Mouse (Mus musculus) MEL (cell line): ENCODE measurements around the gene Plxna4. TPM values are rescaled to one million over a fixed set of nuclear protein-coding genes. Genes with fewer than 3 reads are reported as not detected.

Source experiments
- DNase-seq: peaks from one replicate; pipeline ENCODE4 v3.0.0; 2011; ENCODE audit warnings: low read depth, low spot score
- H3K27ac ChIP-seq: 2 replicates; pipeline ENCODE4 v1.5.1; 2012; ENCODE audit warnings: low read depth, mild to moderate bottlenecking, control low read depth, low read length, moderate library complexity; ENCODE audit not compliant: control insufficient read depth
- H3K27me3 ChIP-seq, 2 experiments: fragments of 150-350 bp in 1 of 2; sonication (generic) in 1 of 2; 2 replicates each; pipeline ENCODE4 v1.6.1; 2012; ENCODE audit warnings: low read length in 2 of 2, mild to moderate bottlenecking in 2 of 2, improper control_type of control experiment in 1 of 2, moderate library complexity in 1 of 2; ENCODE audit not compliant: insufficient read depth in 2 of 2, control insufficient read depth in 1 of 2
- H3K36me3 ChIP-seq, 2 experiments: 2 replicates each; pipeline ENCODE4 v1.6.1; 2012 to 2014; ENCODE audit warnings: low read length in 2 of 2, improper control_type of control experiment in 1 of 2, inconsistent platforms in 1 of 2, mild to moderate bottlenecking in 1 of 2; ENCODE audit not compliant: insufficient read depth in 2 of 2, control insufficient read depth in 1 of 2
- H3K4me1 ChIP-seq, 2 experiments: fragments of 150-350 bp in 1 of 2; sonication (generic) in 1 of 2; 2 replicates each; pipeline ENCODE4 v1.6.1; 2012; ENCODE audit warnings: low read length in 2 of 2, improper control_type of control experiment in 1 of 2, mild to moderate bottlenecking in 1 of 2; ENCODE audit not compliant: insufficient read depth in 2 of 2, control insufficient read depth in 1 of 2
- H3K4me3 ChIP-seq, 2 experiments: fragments of 150-350 bp in 1 of 2; sonication (generic) in 1 of 2; 2 replicates each; pipeline ENCODE4 v1.5.1; 2012; ENCODE audit warnings: low read depth in 2 of 2, low read length in 2 of 2, mild to moderate bottlenecking in 2 of 2, moderate library complexity in 2 of 2, control low read depth in 1 of 2, improper control_type of control experiment in 1 of 2; ENCODE audit not compliant: control insufficient read depth in 1 of 2, insufficient read depth in 1 of 2
- H3K79me2 ChIP-seq: 2 replicates; pipeline ENCODE4 v1.6.1; 2012; ENCODE audit warnings: mild to moderate bottlenecking, low read length, moderate library complexity; ENCODE audit not compliant: control insufficient read depth, poor library complexity, insufficient read depth
- H3K9ac ChIP-seq: 2 replicates; pipeline ENCODE4 v1.6.1; 2012; ENCODE audit warnings: low read depth, mild to moderate bottlenecking, control low read depth, low read length, moderate library complexity; ENCODE audit not compliant: control insufficient read depth, poor library complexity, severe bottlenecking
- H3K9me3 ChIP-seq: fragments of 150-350 bp; sonication (generic); replicated peaks from 2 replicates; pipeline ENCODE4 v1.6.1; 2012; ENCODE audit warnings: mild to moderate bottlenecking, low read length, improper control_type of control experiment, moderate library complexity; ENCODE audit not compliant: insufficient read depth
- BHLHE40 ChIP-seq: IDR thresholded peaks from 2 replicates; pipeline ENCODE4 v1.6.1; 2012; ENCODE audit warnings: low read depth, mild to moderate bottlenecking, inconsistent platforms, low read length, improper control_type of control experiment, borderline replicate concordance
- CHD1 ChIP-seq: IDR thresholded peaks from 2 replicates; pipeline ENCODE4 v1.6.1; 2012; ENCODE audit warnings: low read depth, mild to moderate bottlenecking, inconsistent platforms, low read length, improper control_type of control experiment
- CTCF ChIP-seq, 3 experiments: IDR thresholded peaks in 2 of 3; conservative IDR thresholded peaks in 1 of 3; 2 replicates each; pipeline ENCODE4 v1.5.1; 2011 to 2012; ENCODE audit warnings: low read length in 3 of 3, low read depth in 2 of 3, mild to moderate bottlenecking in 2 of 3, improper control_type of control experiment in 1 of 3, inconsistent platforms in 1 of 3, mixed read lengths in 1 of 3, moderate library complexity in 1 of 3; ENCODE audit not compliant: control insufficient read depth in 1 of 3, insufficient read depth in 1 of 3, poor library complexity in 1 of 3, severe bottlenecking in 1 of 3
- ELF1 ChIP-seq: IDR thresholded peaks from 2 replicates; pipeline ENCODE4 v1.6.1; 2014; ENCODE audit warnings: low read depth, mild to moderate bottlenecking, inconsistent platforms, low read length, improper control_type of control experiment, moderate library complexity
- EP300 ChIP-seq, 2 experiments: IDR thresholded peaks; 2 replicates each; pipeline ENCODE4 v1.6.1; 2011; ENCODE audit warnings: improper control_type of control experiment in 2 of 2, low read length in 2 of 2, low read depth in 1 of 2, mild to moderate bottlenecking in 1 of 2
- GATA1 ChIP-seq: IDR thresholded peaks from 2 replicates; pipeline ENCODE4 v1.6.1; 2011; ENCODE audit warnings: low read depth, low read length, improper control_type of control experiment
- JUND ChIP-seq: IDR thresholded peaks from 2 replicates; pipeline ENCODE4 v1.6.1; 2011; ENCODE audit warnings: low read depth, mild to moderate bottlenecking, improper control_type of control experiment, low read length
- MAZ ChIP-seq: IDR thresholded peaks from 2 replicates; pipeline ENCODE4 v1.6.1; 2012; ENCODE audit warnings: low read depth, mild to moderate bottlenecking, inconsistent platforms, low read length, improper control_type of control experiment
- MXI1 ChIP-seq: IDR thresholded peaks from 2 replicates; pipeline ENCODE4 v1.6.1; 2011; ENCODE audit warnings: mild to moderate bottlenecking, low read depth, low read length, improper control_type of control experiment
- MYC ChIP-seq: IDR thresholded peaks from 2 replicates; pipeline ENCODE4 v1.6.1; 2011; ENCODE audit warnings: low read depth, mild to moderate bottlenecking, low read length, improper control_type of control experiment, moderate library complexity
- RAD21 ChIP-seq: IDR thresholded peaks from 2 replicates; pipeline ENCODE4 v1.6.1; 2011; ENCODE audit warnings: mild to moderate bottlenecking, low read depth, low read length, improper control_type of control experiment
- RCOR1 ChIP-seq: IDR thresholded peaks from 2 replicates; pipeline ENCODE4 v1.6.1; 2012; ENCODE audit warnings: low read depth, mild to moderate bottlenecking, inconsistent platforms, low read length, improper control_type of control experiment
- SIN3A ChIP-seq: IDR thresholded peaks from 2 replicates; pipeline ENCODE4 v1.6.1; 2012; ENCODE audit warnings: low read length, improper control_type of control experiment, inconsistent platforms
- SMC3 ChIP-seq: IDR thresholded peaks from 2 replicates; pipeline ENCODE4 v1.6.1; 2011; ENCODE audit warnings: low read depth, low read length, improper control_type of control experiment
- TAL1 ChIP-seq: IDR thresholded peaks from 2 replicates; pipeline ENCODE4 v1.6.1; 2012; ENCODE audit warnings: mild to moderate bottlenecking, inconsistent platforms, low read length, moderate library complexity, mixed read lengths
- TBP ChIP-seq: IDR thresholded peaks from 2 replicates; pipeline ENCODE4 v1.8.0; 2011; ENCODE audit warnings: low read depth, low read length, improper control_type of control experiment
- TCF12 ChIP-seq: IDR thresholded peaks from 2 replicates; pipeline ENCODE4 v1.6.1; 2014; ENCODE audit warnings: low read depth, mild to moderate bottlenecking, inconsistent platforms, low read length, improper control_type of control experiment, moderate library complexity
- USF1 ChIP-seq: IDR thresholded peaks from 2 replicates; pipeline ENCODE4 v1.6.1; 2014; ENCODE audit warnings: low read depth, mild to moderate bottlenecking, inconsistent platforms, low read length, improper control_type of control experiment, moderate library complexity
- ZC3H11A ChIP-seq: IDR thresholded peaks from 2 replicates; pipeline ENCODE4 v1.6.1; 2012; ENCODE audit warnings: low read depth, mild to moderate bottlenecking, inconsistent platforms, low read length, improper control_type of control experiment
- ZKSCAN1 ChIP-seq: IDR thresholded peaks from 2 replicates; pipeline ENCODE4 v1.6.1; 2012; ENCODE audit warnings: low read depth, mild to moderate bottlenecking, inconsistent platforms, low read length, improper control_type of control experiment, moderate library complexity
- ZMIZ1 ChIP-seq: IDR thresholded peaks from 2 replicates; pipeline ENCODE4 v1.6.1; 2012; ENCODE audit warnings: low read depth, mild to moderate bottlenecking, inconsistent platforms, low read length, improper control_type of control experiment, moderate library complexity
- polyA plus RNA-seq, 2 experiments: library from polyadenylated mRNA; stranded (reverse) in 1 of 2; unstranded in 1 of 2; fragments of >175 nt in 1 of 2; fragments of >200 nt in 1 of 2; gene quantifications; 2 replicates each; pipeline versions ENCODE4 v1.2.1 to v1.2.4; 2012; ENCODE audit warnings: low replicate concordance in 2 of 2, low read depth in 1 of 2; ENCODE audit not compliant: insufficient read length in 2 of 2, insufficient read depth in 1 of 2, missing spikeins in 1 of 2
- total RNA-seq: library from RNA; depleted of rRNA; stranded (reverse); fragments of 300-350 nt; gene quantifications from 2 replicates; pipeline ENCODE4 v1.2.3, GENCODE M21; 2012

Gene Plxna4
- total and polyA plus RNA-seq, 3 experiments = 0.01 TPM; not detected in 2

DNA sequence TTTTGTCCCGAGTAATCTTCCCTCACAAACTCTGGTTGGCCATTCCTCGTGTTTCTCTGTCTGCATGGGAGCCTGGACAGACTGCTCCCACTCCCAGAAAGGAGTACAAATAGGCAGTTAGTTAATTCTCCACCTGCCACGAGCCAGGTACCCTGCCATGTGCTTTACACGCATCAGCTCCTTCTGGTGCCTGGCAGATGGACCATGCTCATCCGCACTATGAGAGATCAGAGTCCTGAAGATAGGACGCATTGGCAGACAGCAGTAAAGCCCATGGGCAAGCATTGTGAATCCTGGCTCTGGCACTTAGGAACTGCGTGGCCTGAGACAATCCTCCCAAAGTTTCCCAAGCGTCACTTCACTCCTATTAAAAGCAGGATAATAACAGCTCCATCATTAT lies 270.5 kb downstream of the Plxna4 start:
- H3K4me1 ChIP-seq = no peaks in the 10 kb centered on the region
- H3K9ac ChIP-seq = no peak overlapping the region
- no peaks in the 10 kb centered on the region for H3K36me3 ChIP-seq
- TF ChIP-seq SIN3A = no peak
- no peak for TF ChIP-seq MAZ
- TF ChIP-seq TBP = no peak
- TF ChIP-seq RAD21 = no peak
- TF ChIP-seq ZKSCAN1 = no peak
- TF ChIP-seq GATA1 = no peak
- TF ChIP-seq ELF1 = no peak
- TF ChIP-seq TCF12 = no peak
- TF ChIP-seq EP300 (IDR thresholded peaks at IDR 0.05; ENCODE audit: low read depth in 1 of 2, low read length in 2 of 2) = no peak
- no peak for TF ChIP-seq CHD1
- H3K27ac ChIP-seq = no peak overlapping the region
- H3K27me3 ChIP-seq = no peaks in the 10 kb centered on the region; a peak in 1 of 4 replicates
- DNase-seq = no peak
- H3K79me2 ChIP-seq = no peaks in the 10 kb centered on the region
- no peaks in the 10 kb centered on the region for H3K9me3 ChIP-seq
- H3K4me3 ChIP-seq = no peak overlapping the region

DNA sequence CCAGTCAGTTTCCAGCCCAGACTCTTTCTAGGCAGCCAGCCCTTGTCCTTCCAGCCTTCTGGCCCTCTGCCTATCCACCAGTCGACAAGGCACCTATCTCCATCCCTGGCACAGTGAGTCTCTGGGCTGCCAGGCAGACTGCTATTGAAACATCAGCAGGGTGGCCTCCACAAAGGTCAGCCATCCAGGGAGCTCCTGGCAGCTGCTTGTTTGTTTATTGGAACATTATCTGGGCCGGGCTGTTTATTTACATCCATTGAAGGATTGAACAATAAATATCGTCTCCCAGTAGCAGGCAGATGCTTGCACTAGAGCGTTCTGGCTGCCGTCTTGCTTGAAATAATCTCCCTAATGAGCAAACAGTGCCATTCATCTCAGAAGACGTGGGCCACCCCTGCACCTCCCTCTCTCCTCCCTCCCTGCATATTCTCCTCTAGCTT lies 273.0 kb downstream of the Plxna4 start:
- TF ChIP-seq BHLHE40 (no peak), USF1 (no peak), EP300 (IDR thresholded peaks at IDR 0.05; ENCODE audit: low read depth in 1 of 2, low read length in 2 of 2) (no peak), RCOR1 (no peak), CTCF (IDR thresholded peaks at IDR 0.05 in 2 of 3, conservative IDR thresholded peaks at IDR 0.05 in 1 of 3; ENCODE audit: control insufficient read depth in 1 of 3, insufficient read depth in 1 of 3, low read depth in 2 of 3, low read length in 3 of 3, poor library complexity in 1 of 3, severe bottlenecking in 1 of 3) (no peak), SMC3 (no peak), SIN3A (no peak), ZC3H11A (no peak), MYC (no peak), GATA1 (no peak), MXI1 (no peak), TAL1 (no peak), ELF1 (no peak), JUND (no peak), ZMIZ1 (no peak), TCF12 (no peak)
- TF ChIP-seq, all 39 proteins: peak for 0
- Histone ChIP-seq H3K27me3 (no peaks in the 10 kb centered on the region; a peak in 1 of 4 replicates), H3K36me3 (no peaks in the 10 kb centered on the region), H3K4me1 (no peaks in the 10 kb centered on the region), H3K9me3 (no peaks in the 10 kb centered on the region), H3K79me2 (no peaks in the 10 kb centered on the region), H3K4me3 (no peak overlapping the region), H3K27ac (no peak overlapping the region), H3K9ac (no peak overlapping the region)
- no peak for DNase-seq
